Mouse (Mus musculus): ENCODE measurements at regions not wholly inside any gene's neighbourhood (a gene's known extent, or its start where the extent isn't known, plus 50 kb on each side); places are given as distances from the start of the nearest gene placed in this dataset.

DNA sequence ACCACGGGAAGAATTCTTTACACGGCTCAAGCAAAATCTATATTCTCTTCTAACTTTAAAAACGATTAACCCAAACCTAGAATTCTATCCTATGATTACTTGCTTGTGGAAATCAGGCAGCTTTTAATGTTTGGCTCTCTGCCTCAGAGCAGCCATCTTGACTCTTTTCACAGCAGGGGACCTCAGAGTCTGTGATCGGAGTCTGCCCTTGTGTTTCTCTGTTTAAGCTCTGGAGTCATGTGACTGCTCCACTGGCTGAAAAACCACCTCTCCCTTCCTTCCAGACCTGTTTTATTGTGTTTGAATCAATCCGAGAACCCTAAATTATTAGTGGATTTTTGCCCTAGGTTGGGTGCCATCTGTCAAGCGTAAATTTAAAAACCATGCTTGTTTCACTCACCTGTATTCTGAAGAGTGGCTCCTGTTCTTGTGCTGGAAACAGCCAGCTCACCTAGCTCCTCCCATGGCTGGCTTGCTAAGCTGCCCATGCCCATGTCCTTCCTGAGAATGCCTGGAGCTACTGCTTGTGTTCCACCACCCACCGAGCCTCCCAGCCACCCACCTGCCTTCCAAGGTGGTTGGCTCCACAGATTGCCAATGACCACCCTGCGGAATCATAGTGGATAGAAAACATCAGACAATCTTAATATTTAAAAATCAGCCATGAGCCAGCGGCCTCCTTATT, 62.6 kb downstream of the Perp start:
- no peak for DNase-seq (ENCODE audit: extremely low spot score in 1 of 2, low spot score in 1 of 2)

DNA sequence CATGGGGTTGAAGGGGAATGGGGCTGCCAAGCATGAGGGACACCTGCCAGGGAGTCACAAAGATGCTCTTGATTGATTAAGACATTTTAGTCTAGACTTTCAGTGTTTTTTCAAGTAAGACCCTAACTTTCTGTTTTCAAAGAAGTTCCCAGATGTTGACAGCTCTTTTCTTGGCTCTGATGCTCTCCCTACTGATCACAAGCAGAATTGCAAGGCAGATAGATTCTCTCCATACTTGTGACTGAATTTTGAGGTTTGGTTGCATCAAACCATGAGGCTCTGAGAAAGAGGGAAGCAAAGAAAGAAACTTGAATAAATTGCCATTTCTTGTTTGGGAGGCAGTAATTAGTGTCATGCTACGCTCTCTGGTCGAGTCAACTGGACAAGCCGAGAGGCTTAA, 64.5 kb downstream of the Perp start:
- no peak for DNase-seq (ENCODE audit: extremely low spot score in 1 of 2, low spot score in 1 of 2)

DNA sequence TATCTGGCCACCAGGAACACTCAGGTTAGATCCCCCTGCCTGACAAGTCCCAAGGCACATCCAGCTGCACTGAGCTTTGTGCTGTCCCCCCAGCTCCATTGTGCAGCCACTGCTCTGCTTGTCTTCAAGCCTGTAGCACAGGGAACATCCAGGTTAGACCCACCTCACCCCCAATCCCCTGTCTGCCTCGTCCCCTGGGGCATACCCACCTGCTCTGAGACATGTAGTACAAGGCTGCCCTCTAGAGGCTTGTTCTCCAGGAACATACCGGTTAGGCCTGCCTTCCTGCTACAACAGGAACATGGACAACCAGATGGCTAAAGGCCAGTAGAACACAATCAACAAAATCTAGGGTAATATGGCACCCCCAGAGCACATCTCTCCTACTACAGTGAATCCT, 66.1 kb downstream of the Perp start:
- DNase-seq (ENCODE audit: extremely low spot score in 1 of 2, low spot score in 1 of 2), result peak in 1 of 2 experiments; percentile 29

DNA sequence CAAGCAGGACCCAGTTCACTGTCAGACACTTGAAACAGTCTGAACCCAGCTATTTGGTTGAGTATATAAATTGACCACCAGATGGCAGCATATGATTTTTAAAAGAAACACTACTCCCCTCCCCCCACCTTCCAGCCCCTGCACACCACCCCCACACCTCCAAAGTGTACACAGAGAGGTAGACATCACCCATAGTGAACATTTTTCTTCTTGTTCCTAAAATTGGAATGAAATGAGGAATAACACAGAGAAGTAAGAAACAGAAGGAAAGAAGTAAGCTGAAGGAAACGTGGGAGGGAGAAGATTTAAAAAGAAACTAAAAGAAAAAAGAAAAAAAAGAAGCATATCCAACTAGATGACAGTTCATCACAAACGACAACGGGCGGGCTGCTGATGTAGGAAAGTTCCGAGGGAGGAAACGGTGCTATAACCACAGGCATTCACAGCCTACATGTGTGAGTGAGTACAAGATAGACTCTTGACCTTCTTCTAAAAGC, 72.3 kb downstream of the Perp start:
- DNase-seq (ENCODE audit: extremely low spot score in 1 of 2, low spot score in 1 of 2), result no peak

DNA sequence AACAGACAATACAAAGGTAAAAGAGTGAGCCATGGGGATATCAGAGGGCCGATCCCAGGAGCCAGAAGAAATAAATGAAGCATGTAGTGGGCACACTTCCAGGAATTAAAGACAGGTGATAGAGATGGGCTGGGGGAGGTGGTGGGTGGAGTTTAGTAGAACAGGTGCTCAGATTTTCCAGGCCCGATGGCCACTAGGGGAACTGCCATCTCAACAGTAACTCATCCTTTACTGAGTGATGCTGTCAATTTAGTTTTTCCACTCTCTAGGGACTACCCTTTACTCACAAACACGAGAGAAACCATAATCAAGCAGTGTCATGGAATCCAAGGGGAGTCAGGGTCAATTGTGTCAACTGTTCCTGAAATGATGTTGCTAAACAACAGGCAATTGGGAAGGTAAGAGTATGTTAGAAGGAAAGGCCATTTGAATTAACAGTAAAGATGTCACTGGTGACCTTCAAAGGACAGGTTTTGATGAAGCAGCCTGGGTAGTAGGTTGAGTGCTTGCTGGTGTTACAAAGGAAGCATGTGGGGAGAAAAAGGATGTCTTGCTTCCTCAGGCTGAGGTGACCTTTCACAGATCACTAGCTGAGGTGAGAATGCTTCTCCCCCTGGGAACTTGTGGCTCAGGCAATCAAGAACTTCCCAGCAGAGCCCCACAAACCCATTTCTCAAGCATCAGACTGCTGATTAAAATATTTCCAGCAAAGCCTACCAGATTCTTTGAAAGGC, 78.4 kb downstream of the Perp start:
- no peak for DNase-seq (ENCODE audit: extremely low spot score in 1 of 2, low spot score in 1 of 2)

DNA sequence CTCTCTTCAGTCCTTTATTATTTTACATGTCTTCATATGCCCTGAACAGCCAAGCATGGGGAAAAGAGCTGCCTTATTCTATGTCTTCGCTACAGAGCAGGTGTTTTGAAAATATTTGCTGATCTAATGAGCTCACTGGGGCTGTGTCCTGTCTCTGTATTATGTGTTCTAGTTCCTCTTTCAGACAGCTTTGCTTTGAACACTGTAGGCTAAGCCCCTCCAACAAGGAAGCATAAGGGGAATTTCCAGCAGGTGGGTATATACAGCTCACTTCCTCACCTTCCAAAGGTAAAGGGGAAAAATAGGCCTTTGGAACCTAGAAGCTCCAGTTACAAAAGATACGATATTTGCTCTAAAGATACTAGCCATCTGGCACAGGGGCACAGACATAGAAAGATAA, 83.0 kb downstream of the Perp start:
- DNase-seq (ENCODE audit: extremely low spot score in 1 of 2, low spot score in 1 of 2), result no peak

DNA sequence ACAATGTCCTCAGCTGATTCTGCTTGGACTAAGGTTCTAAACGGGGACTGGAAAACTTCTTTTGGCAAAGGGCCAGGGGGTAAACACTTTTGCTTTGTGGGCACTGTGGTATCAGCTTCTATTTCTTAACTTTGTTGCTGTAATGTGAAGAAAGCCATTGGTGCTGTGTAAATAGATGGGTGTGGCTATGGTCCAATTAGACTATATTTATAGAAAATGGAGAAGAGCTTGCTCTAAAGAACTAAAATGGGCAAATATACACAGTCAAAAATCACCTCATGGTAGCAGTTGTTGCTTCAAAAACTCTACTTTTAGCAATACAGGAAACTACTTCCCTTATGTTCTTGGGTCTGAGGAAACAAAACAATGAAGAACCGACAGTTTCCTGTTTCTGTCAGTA, 84.1 kb downstream of the Tnfaip3 start:
- DNase-seq (ENCODE audit: extremely low spot score in 1 of 2, low spot score in 1 of 2), result no peak

DNA sequence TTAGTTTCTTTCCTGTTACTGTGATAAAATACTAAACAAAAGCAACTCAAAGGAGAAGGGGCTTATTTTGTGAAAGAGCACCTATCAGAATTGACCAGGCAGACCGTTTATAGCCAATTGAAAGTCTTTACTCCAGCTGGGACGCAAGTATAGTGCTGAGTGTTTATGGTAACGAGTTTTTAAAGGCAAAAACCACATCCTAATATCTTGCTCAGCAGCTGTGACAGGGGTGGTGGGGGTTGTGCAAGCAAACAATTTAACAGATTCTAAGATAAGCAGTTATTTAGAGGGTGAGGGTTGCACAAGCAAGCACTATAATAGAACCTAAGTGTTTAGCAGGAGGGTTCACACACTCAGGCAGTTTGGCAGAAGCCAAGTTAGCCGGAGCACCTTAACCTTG, 74.0 kb downstream of the Tnfaip3 start:
- DNase-seq (ENCODE audit: extremely low spot score in 1 of 2, low spot score in 1 of 2), result no peak

DNA sequence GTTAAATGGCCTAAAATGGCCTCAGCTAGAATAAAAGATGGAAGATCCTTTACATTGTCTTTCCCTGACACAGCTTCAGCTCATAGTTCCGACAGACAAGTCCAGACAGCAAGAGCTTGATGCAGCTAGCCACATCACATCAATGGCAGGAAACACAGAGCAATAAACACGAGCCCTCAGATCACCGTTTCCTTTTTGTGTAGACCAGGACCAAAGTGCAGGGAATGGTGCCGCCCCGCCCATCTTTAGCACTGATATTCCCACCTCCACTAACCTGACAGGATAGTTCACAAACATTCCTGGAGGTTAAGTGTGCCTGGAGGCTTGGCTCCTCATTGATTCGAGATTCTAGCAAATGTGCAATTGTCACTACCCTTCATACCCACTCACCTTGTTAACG, 73.5 kb downstream of the Tnfaip3 start:
- DNase-seq (ENCODE audit: extremely low spot score in 1 of 2, low spot score in 1 of 2), result no peak

DNA sequence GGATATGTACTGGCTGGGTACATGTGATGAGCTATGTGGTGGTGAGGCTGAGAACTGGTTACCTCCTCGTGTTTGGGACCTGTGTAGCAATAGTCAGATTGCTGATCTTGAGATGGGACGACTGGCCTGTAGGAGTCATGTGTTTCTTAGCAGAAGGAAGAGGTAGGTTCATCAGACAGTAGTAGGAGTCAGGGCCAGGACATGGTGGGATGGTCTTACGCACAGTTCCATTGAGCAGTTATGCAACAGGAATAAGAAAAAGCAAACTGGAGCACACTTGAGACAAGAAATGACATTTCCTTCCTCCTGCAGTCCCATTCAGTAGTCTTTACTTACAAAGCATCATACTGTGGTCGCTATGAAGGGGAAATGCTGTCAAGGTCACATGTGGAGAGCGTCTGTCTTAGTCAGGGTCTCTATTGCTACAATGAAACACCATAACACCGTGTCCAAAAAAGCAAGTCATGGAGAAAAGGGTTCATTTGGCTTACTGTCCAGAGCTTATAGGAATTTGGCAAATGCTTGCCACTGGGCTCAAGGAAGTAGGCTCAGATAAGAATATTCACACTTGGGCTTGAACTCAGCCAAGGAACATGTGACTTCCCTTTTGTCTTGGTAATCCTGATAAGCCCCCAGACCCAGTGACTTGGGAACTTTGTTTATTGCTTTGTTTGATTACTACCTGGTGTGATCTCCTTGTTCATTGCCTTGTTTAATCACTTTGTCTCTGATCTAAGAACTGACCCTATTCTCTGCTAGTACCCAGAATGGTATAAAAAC, 72.0 kb downstream of the Tnfaip3 start:
- DNase-seq (ENCODE audit: extremely low spot score in 1 of 2, low spot score in 1 of 2), result no peak

DNA sequence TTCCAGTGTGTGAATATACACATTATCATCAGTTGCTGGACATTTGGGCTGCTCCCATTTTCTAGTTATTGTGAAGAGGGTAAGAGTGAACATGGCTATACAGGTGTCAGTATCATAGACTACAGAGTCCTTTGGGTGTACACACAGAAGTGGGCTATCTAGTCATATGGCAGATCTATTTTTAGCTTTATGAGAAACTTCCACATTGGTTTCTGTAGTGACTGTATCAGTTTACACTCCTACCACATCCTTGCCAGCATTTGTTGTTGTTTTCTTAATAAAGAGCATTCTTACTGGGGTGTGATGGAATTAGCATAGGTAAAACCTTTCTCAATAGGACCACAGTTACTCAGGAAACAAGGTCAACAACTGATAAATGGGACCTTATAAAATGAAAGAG, 68.7 kb downstream of the Tnfaip3 start:
- no peak for DNase-seq (ENCODE audit: extremely low spot score in 1 of 2, low spot score in 1 of 2)
